Mouse (Mus musculus) hematopoietic stem cell, adult 5-6 weeks (primary cell): Measurements from ENCODE around the gene Ppme1. TPM values are rescaled to one million over a fixed set of nuclear protein-coding genes. Genes with fewer than 3 reads are reported as not detected.

ENCODE experiments used
- ATAC-seq, 2 experiments: fragments of 125-278 bp in 1 of 2; replicated peaks in 1 of 2; 2 replicates each; pipeline ENCODE4 v1.8.0; 2016 to 2017; ENCODE audit warnings: inconsistent platforms in 2 of 2, mild to moderate bottlenecking in 2 of 2, moderate number of reproducible peaks in 2 of 2, low read depth in 1 of 2, moderate TSS enrichment in 1 of 2; ENCODE audit not compliant: low FRiP score in 2 of 2, poor library complexity in 2 of 2, severe bottlenecking in 2 of 2, insufficient read depth in 1 of 2, low TSS enrichment in 1 of 2
- total RNA-seq: library from RNA; stranded (forward); fragments of 172-1452, 232-1000 nt; gene quantifications from 2 replicates; pipeline ENCODE4 v1.2.3, GENCODE M21; 2017

Gene Ppme1
- total RNA-seq = 65.2 and 70.2 TPM in 2 replicates

DNA sequence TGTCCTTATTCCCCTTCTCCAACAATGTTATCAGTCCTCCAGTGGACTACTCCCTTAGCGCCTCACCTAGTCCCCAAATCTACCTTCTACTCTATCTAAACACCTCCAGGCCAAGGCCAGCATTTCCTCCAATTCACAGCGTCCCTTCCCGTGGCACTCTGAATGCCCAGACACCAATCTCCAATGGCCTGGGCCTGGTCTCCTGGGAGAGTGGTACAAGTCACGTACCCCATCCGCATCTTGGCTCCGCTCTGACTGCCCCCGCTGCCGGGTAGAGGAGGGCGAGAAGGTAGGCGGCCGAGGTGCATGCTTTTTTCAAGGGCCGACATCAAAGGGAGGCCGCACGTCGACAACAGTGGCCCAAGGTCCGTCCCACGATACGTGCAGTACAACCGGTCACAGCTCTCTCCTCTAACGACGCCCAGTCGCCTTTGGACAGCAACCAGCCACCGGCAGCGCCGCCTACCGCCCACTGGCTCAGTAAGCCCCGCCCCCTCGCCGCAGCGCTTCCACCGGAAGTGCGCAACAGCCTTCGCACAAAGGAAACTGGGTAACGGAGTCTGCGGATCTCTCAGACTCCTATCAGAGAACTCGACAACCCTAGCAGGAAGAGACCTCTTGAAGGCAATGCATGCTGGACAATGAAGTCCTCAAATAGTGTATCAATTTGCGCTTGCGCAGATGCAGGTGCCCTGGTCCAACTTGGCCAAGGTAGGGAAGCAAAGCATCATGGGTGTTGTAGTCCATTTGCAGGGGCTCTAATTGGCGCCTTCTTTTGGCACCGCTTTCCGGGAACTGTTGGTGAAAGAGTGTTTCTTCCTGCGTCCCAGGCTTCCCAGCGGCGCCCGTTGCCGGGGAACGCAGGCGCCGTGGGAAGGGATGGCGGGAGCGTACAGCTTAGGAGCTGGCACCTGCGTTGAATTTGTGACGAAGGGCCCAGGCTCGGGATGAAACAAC, at the start of gene Ppme1, which contains the start of gene C2cd3:
Gene Ppme1 (minus strand): TSS at position 813 of the 957 bp plus-strand sequence.
Gene C2cd3 (plus strand): TSS at position 739 of the 957 bp plus-strand sequence.
- peak; percentile 97 to 98 for ATAC-seq

DNA sequence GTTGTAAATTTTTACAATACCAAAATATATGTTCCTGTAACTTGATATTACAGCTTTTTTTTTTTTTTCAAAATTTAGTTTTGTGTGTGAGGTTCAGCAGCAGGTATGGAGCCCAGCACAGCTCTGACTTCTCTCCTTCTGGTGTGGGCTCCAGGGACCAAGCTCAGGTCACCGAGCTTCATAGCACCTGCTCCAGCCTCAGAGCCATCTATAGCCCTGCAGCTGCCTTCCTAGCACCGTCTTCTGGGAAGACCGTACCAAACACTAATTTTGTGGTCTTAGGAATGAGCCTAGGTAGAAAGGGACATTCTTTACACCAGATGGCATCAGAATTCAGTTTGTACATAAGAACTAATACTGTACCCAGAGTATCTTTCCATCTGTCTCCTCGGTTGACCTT, 36.6 kb upstream of the Ppme1 start:
- no peak for ATAC-seq

DNA sequence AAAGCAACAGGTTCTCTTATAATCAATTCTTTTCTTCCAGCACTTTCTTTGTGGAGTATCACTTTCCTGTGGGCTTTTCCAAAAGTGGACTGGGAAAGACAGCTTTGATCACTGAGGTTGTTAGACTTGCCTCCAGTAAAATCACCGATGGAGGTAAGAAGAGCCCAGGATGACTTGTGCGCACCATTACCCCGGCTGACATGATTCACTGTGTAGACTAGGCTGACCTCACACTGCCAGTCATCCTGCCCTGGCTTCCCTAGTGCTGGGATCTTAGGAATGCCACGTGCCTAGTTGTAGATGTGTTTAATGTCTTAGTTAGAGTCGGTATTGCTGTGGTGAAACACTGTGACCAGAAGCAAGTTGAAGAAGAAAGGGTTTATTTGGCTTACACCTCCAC, 35.6 kb upstream of the Ppme1 start:
- no peak for ATAC-seq

DNA sequence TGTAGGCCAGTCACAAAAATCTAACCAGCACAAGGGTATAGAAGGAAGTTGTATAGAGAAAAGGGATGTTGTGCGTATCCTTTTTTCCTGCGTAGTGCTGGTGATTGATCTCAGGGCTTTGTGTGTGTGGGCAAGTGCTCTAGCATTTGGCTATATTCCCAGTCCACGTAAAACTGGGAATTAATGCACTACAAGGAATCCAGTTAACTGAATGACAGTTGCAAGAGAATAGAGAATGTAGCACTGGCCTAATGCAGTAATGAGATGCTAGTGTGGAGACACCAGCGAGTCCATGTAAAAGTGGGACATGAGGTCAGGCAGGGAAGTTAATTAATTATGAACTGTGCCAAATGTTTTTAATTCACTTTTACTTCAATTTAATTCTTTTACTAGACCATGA, 30.6 kb upstream of the Ppme1 start:
- ATAC-seq = no peak

DNA sequence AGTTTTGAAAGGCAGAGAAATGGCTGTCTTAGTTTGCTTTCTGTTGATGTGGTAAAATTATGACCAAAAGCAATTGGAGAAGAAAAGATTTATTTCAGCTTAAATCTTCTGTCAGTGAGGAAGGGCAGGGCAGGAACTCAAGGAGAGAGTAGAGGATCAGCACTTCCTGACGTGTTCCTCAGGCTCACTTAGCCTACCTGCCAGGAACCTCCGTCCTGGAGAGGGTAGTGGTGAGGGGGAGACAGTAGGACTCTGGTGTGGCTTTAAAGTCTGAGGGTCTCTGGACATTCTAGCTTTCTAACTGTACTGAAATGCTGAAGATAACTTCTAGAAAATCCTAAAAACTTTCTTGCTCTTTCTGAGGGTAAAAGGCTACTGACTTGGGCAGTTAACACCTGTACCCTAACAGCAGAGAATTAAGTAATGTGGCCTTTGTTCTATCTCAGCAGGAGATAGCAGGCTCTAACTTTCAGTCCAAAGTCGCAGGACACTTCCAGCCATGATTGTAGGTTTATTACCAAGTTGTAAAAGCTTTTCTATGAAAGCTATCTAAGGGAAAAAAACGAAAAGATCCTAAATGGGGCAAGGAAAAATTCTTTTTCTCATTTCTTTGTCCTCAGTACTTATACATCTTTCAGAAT, 28.9 kb upstream of the Ppme1 start:
- ATAC-seq = no peak

DNA sequence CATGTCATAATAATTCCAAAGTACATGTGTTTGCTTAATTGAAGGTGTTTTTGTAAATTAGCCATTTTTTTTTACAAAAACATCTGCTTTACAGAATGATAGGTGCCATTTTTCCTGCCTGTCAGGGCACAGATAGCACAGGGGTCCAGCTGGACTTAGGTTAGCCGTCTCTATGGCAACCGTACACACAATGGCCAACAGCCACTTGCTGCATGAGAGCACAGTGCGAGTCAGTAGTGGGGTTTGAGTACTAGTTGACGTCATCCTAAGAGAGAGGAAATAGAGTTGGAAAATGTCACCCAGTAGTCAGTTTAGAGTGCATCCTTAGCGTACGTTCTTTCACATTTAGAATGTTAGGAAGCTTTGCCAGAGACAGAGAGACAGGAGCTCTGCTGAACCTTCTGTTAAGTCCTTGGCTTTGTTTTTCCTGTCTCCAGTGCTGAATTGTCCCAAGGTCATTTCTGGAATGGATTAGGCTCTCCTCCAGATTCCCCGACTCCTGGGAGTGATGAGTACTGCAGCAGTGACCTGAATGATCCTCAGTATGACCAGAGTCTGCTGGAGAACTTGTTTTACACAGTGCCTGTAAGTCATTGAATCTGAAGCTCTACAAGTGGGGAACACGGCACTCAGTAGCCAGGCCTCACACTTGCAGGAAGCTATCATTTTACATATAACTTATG, 27.3 kb upstream of the Ppme1 start:
- no peak for ATAC-seq

DNA sequence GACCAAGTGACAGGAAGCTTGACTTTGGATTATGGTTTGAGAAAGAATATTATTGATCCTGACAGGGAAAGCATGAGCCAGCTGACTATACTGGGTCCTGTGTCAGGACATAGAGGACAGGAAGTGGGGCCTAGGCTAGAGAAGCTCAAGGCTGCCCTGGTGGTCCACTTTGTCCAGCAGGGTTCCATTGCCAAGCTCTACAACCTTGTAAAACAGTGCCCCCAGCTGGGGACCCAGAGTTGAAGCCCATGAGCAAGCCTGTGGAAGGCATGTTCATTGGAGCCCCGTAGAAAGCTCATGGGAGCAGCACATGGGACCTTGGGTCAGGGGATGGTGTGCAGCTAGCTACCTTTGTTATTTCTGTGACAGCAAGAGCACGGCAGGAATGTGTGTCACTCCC, 20.2 kb upstream of the Ppme1 start:
- ATAC-seq = no peak

DNA sequence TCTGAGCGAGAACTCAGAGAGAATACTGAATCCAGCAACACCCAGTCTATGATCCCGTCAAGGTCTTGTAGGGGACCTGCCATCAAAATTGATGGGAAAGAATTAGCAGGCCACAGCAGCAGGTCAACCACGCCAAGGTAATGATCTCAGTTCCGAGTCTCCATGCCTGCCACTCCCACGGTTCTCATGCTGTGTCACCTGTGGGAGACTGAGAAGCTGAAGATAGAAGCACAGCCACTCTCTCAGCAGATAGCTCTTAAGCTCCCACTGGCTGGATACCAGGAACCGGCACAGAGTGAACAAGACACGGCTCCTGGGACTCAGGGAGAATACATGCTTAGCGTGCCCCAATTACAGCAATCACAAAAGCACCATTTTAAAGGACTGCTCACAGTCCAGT, 18.1 kb upstream of the Ppme1 start:
- no peak for ATAC-seq

DNA sequence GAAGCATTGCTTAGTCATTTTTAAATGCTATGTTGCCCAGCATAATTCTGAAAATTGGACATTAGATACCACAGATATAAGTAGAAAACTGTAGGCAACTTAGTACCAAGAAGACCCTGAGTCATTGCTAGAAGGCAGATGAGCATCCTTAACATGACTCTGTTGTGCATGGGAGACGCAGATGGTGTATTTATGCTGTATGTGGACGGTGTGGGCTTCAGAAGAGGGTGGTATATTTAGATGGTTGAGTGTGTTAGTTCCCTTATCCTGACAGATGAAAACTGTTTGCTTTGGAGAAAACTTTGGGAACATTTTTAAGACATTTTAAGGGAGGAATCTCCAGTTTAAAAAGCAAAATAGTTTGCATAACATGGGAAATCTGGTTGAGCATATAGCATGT, 16.1 kb upstream of the Ppme1 start:
- no peak for ATAC-seq

DNA sequence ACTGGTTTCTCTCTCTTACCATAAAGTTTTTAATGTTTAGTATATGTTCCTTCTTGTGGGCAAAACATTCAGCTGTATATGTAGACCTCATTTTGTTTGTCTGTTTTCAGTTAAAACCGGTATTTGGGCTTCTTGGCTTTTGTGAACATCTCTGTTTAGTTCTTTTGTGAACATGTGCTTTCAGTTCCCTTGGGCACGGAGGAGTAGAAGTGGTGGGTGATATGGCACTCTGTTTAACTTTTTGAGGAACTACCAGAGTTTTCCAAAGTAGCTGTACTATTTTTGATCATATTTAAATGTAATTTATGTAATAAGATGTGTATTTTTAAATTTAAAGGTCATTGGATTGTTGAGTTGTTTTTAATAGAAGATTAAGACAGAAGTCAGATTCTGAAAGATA, 11.1 kb upstream of the Ppme1 start:
- ATAC-seq = no peak

DNA sequence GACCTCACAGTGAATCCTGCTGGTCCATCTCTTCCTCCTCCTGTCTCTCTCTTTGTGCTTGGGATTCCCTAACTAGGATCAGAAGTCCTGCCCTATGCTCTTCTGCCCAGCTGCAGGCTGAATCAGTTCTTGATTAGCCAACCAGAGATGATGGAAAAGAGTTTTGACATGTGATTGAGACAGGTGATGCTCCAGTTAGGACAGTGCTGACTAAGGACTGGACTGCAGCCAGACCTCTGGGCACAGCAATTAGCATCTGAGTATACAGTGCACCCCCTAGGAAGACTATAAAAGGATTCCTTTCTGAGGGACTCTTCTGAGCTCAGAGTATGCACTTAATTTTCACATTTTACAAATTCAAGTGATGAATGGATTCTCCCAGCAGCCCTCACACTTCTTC, 9.1 kb upstream of the Ppme1 start:
- ATAC-seq = no peak

DNA sequence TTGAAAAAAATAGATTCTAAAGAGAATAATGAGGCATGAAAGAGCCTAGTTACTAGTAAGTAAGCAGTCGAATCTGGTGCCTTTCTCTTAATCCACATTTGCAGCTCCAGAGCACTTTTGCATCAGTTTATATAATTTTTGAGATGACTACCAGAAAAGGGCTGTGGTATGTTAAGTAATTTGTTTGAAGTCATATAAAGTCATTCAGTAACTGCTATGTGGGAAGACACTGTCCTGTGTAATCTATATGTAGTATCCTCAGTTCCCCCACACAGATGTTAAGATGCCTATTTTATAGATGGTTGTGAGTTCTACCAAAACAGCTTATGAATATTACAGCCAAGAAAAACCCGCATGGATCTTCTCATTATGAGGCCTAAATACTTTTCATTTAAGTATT, 6.2 kb upstream of the Ppme1 start:
- ATAC-seq = no peak

DNA sequence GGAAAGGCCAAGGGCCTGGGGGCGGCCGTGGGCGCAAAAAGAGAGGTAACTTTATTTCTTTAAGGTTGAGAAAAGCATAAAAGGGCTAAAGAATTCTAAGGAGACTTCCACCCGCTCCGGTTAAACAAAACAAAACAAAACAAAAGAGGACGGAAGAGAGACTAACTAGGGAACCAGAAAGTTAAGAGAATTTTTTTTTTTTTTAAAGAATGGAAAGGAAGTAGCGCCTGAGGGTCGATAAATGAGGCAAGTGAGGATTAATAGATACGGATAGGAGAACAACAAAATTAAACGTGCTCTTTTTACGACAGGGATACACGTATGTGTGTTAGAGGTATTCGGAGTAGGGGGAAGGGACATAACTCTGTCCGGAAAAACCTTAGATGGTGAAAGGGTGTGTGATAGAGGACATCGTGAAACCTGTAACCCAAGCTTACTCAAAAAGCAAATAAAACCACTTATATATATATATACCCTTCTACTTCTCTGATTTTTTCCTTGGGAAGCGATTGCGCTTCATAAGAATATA, 409 bp upstream of the Ppme1 start:
- no peak for ATAC-seq

DNA sequence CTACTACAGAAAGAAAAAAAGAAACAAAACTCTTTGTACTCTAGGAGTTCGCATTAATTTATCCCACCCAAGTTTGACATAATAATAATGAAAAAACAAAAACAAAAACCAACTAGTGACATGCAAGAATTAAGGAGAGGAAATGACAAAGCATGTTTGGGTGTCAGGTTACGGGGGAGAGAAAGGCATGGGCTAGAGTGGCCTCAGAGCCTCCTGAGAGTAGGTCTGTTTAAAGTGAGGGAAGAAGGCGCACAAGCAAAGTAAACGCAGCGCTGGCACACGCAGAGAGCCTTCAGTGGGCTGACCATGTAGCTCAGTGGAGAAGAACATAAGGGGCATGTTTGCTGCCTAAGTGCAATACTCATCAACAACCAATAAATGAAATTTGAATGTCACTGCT, 7.2 kb downstream of the Ppme1 start:
- peak; percentile 81 to 86 for ATAC-seq

DNA sequence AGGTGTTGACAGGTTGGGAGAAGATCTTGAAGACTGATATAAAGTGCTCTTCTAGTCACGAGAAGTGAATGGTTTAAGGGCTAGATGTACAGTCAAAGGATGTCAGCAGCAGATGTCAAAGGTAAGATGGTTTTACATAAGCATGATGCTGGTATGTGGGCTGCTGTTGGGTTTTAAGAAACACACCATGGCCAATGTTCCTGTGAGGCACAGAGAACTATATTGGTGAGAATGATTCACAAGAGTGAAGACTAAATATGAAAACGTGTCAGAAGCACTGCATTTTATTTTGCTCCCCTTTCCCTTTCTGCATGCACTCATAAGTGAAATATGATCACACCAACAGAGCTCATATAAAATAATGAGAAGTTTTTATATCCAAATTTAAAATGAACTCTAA, 8.9 kb downstream of the Ppme1 start:
- ATAC-seq = no peak

DNA sequence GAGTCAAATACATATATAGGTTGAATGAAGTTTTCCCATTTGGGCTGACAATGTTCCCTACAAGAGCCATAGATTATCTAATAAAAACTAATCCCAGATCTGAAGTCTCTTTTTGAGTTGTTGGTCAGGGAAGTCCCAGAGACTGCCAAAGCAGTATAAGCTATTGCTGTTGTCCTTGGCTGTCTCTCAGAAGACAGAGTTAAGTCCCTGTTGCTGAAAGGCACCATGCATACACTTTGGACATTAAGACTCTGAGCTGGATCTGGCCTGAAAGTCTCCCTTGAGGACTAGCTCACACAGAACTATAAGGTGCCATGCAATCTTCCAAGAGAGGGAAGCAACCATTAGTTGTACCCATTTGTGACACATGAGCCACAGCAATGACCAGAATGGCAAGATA, 14.3 kb downstream of the Ppme1 start:
- no peak for ATAC-seq

DNA sequence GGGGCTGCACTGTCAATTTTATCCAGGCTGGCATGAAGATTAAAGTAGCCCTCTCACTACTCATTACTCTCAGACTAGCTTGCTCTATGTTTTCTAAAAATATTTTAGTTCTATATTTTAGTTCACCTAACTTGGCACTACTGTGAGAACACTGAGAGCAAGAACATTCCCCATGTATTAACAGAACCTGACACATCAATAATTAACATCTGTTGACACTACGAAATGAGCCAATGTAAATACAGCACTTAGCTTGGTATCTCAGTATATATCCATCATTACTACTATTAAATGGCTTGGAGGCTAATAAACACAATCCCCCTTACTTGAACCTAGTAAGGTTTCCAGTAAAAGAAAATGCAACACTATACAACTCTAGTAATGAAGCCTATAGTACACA, 15.3 kb downstream of the Ppme1 start:
- no peak for ATAC-seq

DNA sequence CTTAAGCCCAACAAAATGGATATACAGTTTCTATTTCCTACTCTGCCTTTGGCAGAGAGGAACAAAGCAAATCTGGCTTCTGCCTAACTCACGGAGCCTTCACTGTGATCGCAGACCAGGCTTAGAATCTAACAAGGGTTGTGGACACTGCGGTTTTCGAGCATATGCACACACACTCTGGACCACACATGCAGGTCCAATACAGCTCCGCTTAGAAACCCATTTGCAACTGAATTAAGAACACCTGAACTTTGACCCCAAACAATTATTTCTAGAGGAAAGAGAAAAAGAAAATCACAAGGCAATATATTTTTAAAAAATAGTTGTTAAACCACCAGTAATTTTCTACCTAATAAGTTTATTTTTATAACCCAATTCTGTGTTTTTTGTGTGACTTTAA, 15.8 kb downstream of the Ppme1 start:
- ATAC-seq = no peak
